Mouse (Mus musculus) skeletal muscle tissue, adult 2 months (tissue): ENCODE measurements around the gene Ccno.
"Not testable (repeated sequence)": the region's sequence is repeated elsewhere in the genome, so short reads cannot be mapped to it uniquely, and the experiment has no call there.

Experiments
- DNase-seq: peaks from one replicate; pipeline ENCODE4 v3.0.0-alpha.2; 2012; ENCODE audit warnings: low read depth, low spot score

The Ccno gene

DNA sequence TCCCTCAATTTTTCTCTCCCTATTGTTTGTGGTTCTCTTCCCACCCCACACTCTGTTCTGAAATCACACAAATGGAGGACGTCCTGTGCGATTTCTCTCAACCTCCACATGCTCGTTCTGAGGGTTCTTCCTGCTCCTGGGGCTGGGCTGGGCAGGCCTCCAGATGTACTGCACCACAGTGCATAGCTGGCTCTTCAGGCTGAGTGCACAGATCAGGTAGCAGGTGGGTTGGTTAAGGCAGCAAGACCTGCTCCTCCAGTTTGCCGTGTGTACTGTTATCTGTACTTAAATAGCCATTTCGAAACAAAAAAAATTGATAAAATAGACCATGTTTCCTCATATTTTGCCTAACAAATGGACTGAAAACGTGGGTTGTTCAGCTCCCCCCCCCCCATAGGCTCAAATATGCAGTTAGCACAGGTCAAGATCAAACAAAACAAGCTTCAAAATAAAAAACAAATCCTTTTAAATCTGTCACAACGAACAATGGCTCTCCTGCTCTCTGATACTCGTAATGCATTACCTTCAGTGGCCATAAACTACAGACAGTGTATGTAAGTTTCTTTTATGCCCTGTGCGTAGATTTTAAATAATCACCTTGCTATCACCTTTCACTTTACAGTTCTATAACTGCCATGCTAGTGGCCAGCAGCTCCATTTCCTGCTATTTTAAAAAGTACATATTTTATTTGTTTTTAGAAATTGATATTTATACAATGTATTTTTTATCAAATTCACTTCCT, 13.1 kb downstream of the Ccno start:
- DNase-seq, result no peak

DNA sequence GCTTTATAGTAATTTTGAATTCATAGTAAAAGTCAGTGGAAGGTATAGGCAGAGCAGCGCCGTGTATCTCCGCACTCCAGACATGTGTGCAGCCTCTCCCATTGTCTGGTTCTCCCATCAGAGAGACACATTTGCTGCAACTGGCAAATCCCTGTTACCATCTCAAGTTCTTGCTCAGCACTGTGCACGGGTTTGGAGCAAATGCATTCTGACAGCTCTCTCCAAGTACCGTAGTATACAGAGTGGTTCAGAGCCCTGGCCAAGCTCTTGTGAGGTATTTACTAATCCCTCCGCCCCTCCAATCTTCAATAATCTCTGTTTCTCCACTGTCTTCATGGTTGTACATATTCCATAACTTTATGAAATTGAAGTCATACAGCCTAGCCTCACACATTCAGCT, 25.1 kb downstream of the Ccno start:
- DNase-seq, result no peak

DNA sequence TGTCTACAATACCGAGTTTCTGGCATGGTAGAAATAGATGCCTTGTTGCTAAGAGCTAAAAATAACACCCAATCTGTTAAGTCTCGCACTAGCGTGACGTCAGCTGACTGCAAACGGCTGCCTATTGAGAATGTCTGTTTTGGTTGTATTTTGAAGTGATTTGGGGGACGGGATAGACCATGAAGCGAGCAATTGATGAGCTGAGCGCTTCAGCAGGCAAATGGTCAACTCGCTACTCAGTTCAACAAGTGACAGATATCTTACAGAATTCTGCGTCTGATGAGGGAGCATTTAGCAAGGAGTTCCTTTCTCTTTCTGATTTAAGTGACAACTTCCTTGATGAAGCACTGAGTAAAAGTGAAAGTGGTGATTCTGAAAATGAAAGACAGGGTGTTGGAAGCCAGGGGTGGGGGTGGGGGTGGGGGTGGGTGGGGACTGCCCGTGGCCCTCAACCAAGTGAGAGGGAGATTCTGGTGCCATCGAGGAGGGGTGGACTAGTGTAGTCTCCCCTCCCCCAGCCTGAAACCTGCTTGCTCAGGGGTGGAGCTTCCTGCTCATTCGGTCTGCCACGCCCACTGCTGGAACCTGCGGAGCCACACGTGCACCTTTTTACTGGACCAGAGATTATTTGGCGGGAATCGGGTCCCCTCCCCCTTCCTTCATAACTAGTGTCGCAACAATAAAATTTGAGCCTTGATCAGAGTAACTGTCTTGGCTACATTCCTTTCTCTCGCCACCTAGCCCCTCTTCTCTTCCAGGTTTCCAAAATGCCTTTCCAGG, 25.8 kb downstream of the Ccno start:
- not testable (repeated sequence) for DNase-seq

DNA sequence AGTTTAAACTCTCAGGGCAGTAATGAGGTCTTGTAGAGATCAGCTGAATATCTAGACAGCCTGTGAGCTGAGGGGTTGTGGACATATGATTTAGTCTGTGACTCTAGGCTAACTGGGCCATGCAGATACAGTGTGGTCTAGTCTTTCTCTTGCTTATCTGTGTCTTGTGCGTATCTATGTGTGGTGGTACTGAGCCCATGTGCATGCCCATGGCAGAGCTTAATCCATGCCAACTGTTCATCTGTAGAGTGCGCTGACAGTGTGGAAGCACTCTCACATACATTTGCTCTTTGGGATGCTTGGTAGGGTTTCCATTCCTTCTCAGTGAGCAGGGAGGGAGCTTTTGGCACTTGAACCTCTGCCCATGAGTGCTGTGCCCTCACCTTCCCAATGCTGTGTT, 33.9 kb downstream of the Ccno start:
- DNase-seq, result no peak

DNA sequence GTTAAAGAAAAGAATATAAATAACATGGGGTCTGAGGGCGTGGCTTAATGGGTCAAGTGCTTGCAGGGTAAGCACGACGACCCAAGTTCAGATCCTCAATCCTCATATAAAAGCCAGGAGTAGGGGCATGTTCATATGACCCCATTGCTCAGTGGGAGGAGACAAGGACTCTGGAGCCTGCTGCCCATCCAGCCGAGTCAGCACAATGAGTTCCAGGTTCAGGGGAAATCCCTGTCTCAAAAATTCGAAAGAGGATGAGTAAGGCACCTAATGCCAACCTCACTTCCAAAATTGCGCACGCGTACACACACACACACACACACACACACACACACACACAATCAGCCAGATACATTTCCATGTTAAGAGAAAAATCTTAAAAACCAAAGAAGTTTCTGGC, 34.9 kb downstream of the Ccno start:
- no peak for DNase-seq

DNA sequence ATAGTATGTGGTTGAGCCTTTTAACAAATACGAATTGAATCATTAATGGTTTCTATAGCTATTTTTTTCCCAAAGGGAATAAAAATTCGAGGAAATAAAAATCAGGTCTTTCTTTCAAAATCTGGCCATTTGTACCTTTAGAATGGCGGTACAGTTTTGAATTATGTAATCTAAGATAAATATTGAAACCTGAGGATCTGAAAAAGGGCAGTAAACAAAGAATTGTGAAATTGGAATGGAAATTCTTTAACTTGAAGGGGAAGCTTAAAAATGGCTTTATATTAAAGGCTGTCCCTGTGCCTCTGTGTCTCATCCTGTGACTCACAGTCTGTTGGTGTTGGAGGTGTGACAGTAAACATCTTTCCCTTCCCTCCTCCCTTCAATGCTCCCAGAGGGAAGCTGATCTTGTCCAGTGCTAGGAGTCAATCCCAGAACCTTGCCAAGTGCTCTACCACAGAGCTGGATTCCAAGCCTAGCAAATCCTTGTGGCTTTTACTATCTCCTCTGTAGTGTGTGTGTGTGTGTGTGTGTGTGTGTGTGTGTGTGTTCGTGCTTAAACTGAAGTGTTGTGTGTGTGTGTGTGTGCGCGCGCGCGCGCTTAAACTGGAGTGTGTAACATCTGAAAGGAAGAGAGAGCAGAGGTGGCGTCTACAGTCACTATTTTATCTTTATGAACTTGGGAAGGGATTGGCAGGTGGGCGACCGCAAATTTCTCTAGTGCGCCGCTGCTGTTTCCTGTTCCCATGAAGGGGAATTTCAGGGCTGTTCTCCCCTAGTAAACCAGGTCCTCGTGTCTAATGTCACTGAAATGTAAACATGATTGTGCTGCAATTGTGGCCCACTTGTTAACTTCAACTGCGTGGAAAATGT, 35.9 kb downstream of the Ccno start:
- no peak for DNase-seq

- DNase-seq, result no peak
Measured at GRCm38 (mm10) chr13:113031351-113031750, 43.7 kb downstream of the Ccno start.

DNA sequence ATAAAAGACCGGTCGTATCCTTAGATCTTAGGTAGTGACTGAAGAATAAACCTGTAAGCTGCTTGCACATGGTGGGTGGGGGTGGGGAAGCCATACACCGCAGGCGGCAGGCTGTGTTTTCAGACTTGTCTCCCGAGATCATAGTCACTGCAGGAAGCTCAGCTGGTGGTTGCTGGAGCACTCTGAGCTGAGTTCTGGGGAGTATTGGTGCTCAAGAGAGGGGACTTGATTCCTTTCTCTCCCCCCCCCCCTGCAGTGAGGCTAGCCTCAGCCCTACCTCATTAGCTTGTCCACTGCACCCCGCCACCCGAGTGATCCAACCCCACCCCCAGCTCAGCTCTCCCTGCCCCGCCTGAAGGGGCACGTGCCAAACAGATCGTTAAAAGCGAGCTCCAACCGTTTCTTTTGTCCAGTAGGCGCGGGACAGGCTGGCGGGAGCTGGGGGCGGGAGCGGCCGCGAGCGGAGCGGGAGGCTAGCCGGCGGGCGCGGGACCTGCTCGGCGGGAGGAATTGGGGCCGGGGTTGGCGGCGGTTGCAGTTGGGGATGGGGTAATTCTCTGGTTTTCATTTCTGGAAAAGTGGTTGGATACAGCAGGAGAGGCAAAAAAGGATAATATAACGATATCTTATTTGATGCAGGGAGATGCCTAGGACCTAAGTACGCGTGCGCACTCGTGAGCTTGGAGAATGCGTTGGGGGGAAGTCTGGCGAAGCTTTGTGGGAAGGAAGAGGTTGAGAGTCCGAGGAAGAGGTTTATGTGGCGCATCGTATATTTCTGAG, 44.4 kb downstream of the Ccno start:
- no peak for DNase-seq

- DNase-seq, result no peak
Measured at GRCm38 (mm10) chr13:113032831-113033230, 45.2 kb downstream of the Ccno start.

- no peak for DNase-seq
Measured at GRCm38 (mm10) chr13:113034271-113034886, 46.8 kb downstream of the Ccno start.

DNA sequence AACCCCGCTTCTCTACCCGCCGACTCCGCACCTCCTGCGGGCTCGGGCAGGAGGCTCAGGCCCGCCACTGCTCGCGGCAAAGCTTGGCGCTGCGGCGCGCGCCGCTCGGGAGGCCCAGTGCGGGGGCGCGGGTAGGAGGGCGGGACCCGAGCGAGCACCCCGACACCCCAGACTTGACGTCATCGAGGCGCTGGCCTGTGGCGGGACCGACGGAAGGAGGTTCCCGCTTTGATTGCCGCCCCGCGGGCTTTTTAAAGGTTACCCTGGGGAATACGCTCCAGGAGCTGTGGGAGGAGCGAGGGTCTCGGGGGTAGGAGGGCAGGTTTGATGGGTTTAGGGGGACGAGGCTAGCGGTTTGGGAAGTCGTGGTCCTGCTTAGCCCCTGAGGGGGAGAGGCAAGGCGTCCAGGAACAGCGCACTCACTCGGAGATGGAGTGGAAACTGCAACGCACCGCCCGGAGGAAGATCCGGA, 47.4 kb downstream of the Ccno start, which contains the start of gene Cdc20b:
Gene Cdc20b (plus strand): TSS at position 162 of the 472 bp plus-strand sequence.
- DNase-seq, result no peak

- DNase-seq, result peak; percentile 73
Measured at GRCm38 (mm10) chr13:113035852-113036251, 48.2 kb downstream of the Ccno start.
